Mouse (Mus musculus) kidney, adult 10 weeks (tissue): ENCODE measurements around the gene Gm10770. TPM values are rescaled to one million over a fixed set of nuclear protein-coding genes. Genes with fewer than 3 reads are reported as not detected.

Experiments used
- polyA plus RNA-seq: library from polyadenylated mRNA; stranded (reverse); fragments of 350-450 nt; fragmentation: Illumina TruSeq; extraction: RNeasy Lipid Tissue Mini Kit (QIAGEN cat#74804); gene quantifications from one replicate; pipeline ENCODE4 v1.2.3, GENCODE M21; 2014; ENCODE audit warnings: low read depth, low replicate concordance

Gm10770 gene
- not detected for polyA plus RNA-seq

GRCm38 (mm10) chr2:150179579-150179978 is at the start of gene Gm10770:
TSS of gene Gm10770 (minus strand) at chr2:150179679.

GRCm38 (mm10) chr2:150217600-150218362 is 38.3 kb upstream of the Gm10770 start, which contains the start of gene Zfp937:
TSS of gene Zfp937 (plus strand) at chr2:150218073.

DNA sequence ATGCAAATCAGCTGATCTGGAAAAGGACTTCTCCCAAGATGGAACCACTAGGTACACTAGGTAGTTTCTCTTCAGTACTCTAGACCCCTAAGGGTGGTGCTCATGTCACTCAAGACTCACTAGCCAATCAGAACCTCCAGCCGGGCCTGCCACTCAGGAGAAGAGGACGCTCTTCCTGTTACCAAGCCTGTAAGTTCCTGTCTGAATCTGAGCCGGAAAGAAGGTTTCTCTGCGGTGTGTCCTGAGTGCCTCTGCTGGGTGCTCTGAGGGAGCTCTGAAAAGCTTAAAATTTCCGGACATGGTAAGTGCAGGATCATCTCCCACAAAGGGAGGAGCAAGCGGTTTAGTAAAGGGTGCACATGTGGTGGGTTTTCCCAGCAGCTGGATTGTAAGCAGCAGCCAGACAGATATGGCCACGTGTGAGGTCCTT is 2.1 kb upstream of the Gm10770 start, which contains the start of gene Gm14139:
Gene Gm14139, plus strand, starts transcription at position 186 of the 430 bp plus-strand sequence.

GRCm38 (mm10) chr2:150136435-150136897 is 43.0 kb downstream of the Gm10770 start, which contains the start of gene Zfp120:
TSS of gene Zfp120 (minus strand) at chr2:150136708.

Other genes starting within 250 kb of the Gm10770 start
- gene Zfp120, start 43.0 kb downstream of the Gm10770 start, polyA plus RNA-seq, result 31.1 TPM
- not detected for gene Gm14139, start 2.1 kb upstream of the Gm10770 start, polyA plus RNA-seq
- gene Zfp937, start 38.4 kb upstream of the Gm10770 start, polyA plus RNA-seq, result 12.0 TPM
- 6.3 TPM for gene Gm21994, start 75.9 kb upstream of the Gm10770 start, polyA plus RNA-seq
- not detected for gene Gm14124, start 77.8 kb upstream of the Gm10770 start, polyA plus RNA-seq
- not detected for gene Gm10130, start 144.0 kb upstream of the Gm10770 start, polyA plus RNA-seq
- 4.4 TPM for gene 3300002I08Rik, start 183.1 kb upstream of the Gm10770 start, polyA plus RNA-seq